Mouse (Mus musculus): ENCODE results near the gene Pkig. TPM values are rescaled to one million over a fixed set of nuclear protein-coding genes. Genes with fewer than 3 reads are reported as not detected.
"Not testable (repeated sequence)": the region's sequence is repeated elsewhere in the genome, so short reads cannot be mapped to it uniquely, and the experiment has no call there.

The Pkig gene
- polyA plus RNA-seq, 1 experiment from 2014 or later: 131 TPM

DNA sequence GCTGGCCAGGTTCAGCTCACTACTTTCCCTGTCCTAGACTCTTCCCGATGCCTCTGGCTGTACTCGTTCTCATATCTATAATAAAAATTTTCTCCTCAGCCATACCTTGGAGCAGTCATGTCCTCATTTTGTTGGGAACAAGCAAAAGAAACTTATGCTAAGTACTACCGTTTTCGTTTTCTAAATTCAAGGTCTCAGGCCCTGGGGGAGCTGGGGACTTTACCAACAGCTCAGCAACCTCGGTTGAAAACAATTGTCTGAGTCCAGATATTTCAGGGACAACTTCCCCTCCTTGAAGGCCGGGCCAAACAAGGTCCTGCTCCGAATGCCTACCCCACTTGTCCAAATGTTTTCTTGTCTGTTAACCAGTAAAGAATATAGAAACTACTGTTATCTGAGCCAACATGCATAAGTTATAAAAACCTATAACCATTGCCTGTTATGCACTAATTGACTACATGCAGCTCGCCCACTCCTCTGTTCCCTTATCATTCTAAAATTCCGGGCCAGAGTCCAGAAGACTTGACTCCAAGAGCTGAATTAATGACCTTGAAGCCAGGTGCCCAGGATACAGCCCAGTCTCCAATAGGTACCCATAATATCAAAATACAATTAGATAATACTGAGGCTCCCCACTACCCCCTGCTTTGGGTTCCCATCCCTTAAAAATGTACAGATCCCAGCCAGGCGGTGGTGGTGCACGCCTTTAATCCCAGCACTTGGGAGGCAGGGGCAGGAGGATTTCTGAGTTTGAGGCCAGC lies 12.3 kb upstream of the Pkig start:
- H3K9me3 ChIP-seq: peaks cover 8% of the 10 kb centered on the region
- peaks cover 20% of the 10 kb centered on the region for H3K4me1 ChIP-seq
- H3K27me3 ChIP-seq: no peaks in the 10 kb centered on the region
- no peak for ATAC-seq (ENCODE audit: low FRiP score, low read depth)
- 76% methylated on average over 11 of the region's 11 CpGs for WGBS
- no peak overlapping the region for H3K9ac ChIP-seq
- H3K27ac ChIP-seq: no peak overlapping the region; the same call in 1 of the 2 replicates
- H3K36me3 ChIP-seq: peaks cover 8% of the 10 kb centered on the region; the same call in 1 of the 2 replicates
- peak overlapping the region; percentile 67 for H3K4me2 ChIP-seq (replicated peaks)
- H3K4me3 ChIP-seq: no peak overlapping the region

DNA sequence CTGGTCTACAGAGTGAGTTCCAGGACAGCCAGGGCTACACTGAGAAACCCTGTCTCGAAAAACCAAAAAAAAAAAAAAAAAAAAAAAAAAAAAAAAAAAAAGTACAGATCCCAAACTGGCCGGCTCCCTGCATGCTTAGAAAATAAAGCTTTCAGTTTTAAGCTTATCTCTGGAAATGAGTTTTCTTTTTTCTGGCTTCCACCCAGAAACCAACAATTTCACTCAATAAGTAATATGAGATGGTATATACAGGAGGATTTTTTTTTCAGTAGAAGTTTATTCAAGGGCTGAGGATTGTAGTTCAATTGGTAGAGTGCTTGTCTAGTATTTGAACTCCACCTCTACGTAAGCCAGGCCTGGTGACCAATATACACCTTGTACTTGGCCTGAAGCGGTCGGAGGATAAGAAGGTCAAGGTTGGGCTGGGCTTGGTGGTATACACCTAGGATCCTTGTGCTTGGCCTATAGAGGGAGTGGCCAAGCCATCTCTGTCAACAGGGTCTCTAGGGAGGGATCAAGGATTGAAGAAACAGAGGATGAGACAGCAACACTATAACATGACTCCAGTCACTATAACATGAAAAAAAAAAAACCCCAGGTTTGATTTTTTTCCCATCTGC lies 11.6 kb upstream of the Pkig start:
- no peak overlapping the region for H3K4me3 ChIP-seq
- H3K36me3 ChIP-seq: peaks cover 5% of the 10 kb centered on the region; the same call in 1 of the 2 replicates
- H3K9me3 ChIP-seq: peaks cover 8% of the 10 kb centered on the region
- H3K4me1 ChIP-seq: peaks cover 20% of the 10 kb centered on the region
- WGBS: 87% methylated on average over 5 of the region's 5 CpGs
- H3K9ac ChIP-seq: no peak overlapping the region
- no peaks in the 10 kb centered on the region for H3K27me3 ChIP-seq
- ATAC-seq (ENCODE audit: low FRiP score, low read depth): no peak
- no peak overlapping the region for H3K4me2 ChIP-seq (replicated peaks)
- no peak overlapping the region for H3K27ac ChIP-seq

DNA sequence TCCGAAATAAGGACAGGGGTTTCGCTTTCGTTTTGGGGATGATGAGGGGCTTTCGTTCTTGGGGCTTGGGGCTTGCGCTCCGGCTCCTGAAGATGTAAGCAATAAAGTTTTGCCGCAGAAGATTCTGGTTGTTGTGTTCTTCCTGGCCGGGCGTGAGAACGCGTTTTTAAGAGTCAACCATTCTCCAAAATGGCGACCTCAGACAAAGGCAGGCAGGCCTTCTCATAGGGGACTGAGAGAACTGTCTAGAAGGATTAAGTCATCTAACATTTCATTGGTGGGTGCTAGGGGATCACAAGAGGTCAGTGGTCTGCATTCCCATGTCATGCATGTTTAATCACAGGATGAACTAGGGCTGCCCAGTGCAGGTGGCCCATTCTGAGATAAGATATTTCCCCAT lies 2.5 kb upstream of the Pkig start:
- peaks cover 14% of the 10 kb centered on the region for H3K4me1 ChIP-seq
- not testable (repeated sequence) for H3K27me3 ChIP-seq; H3K4me2 ChIP-seq (replicated peaks); H3K27ac ChIP-seq; H3K9ac ChIP-seq; H3K4me3 ChIP-seq; H3K36me3 ChIP-seq; H3K9me3 ChIP-seq; ATAC-seq (ENCODE audit: low FRiP score, low read depth)
- 95% methylated on average over 9 of the region's 12 CpGs for WGBS

DNA sequence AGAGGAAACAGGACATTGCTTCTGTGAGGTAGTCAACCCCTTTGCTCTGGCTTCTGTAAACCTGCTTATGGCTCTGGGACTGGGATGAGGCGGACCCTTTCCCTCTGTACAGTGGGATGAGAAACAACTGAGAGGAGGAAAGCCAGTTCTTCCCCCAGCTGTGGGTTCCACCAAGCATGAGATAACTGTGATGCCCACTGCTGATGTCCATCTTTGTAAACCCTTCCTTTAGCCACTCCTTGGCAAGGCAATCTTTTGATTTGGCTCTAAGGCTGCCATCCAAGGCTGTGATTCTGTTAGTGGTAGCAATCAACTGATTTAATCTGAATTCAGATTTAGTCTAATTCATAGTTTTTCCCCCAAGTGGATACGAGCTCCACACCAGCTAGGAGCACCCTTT lies 700 bp upstream of the Pkig start:
- no peak overlapping the region for H3K4me3 ChIP-seq
- no peak overlapping the region for H3K4me2 ChIP-seq (replicated peaks)
- ATAC-seq (ENCODE audit: low FRiP score, low read depth): no peak
- H3K36me3 ChIP-seq: no peaks in the 10 kb centered on the region
- WGBS: 81% methylated on average over 2 of the region's 2 CpGs
- H3K27me3 ChIP-seq: no peaks in the 10 kb centered on the region
- no peak overlapping the region for H3K9ac ChIP-seq
- no peak overlapping the region for H3K27ac ChIP-seq
- H3K9me3 ChIP-seq: no peaks in the 10 kb centered on the region
- peaks cover 29% of the 10 kb centered on the region for H3K4me1 ChIP-seq

DNA sequence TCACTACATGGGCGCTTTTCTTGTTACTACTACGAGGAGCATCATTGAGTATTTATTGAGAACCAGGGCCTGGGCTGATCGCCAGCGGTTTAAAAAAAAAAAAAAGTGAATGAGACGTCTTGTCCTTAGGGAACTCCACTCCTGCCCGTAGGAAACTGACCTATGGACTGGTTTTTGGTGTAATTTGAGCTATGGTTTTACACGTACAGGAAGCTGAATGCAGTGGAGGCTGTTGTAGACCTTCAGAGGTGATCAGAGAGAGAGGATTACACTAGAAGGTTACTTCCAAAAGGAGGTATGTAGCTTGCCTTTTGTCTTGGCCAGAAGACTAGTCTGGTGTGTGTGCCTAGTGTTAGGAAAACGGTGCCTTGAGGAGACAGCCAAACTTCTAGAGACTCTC lies 755 bp downstream of the Pkig start:
- no peaks in the 10 kb centered on the region for H3K9me3 ChIP-seq
- WGBS: under 1% methylated on average over 8 of the region's 8 CpGs
- H3K9ac ChIP-seq: peak overlapping the region; percentile 82; the same call in 1 of the 2 replicates
- peak overlapping the region; percentile 84 for H3K4me3 ChIP-seq
- ATAC-seq (ENCODE audit: low FRiP score, low read depth): no peak
- no peaks in the 10 kb centered on the region for H3K27me3 ChIP-seq
- H3K36me3 ChIP-seq: no peaks in the 10 kb centered on the region
- H3K4me2 ChIP-seq (replicated peaks): peak overlapping the region; percentile 59
- H3K27ac ChIP-seq: peak overlapping the region; percentile 69; the same call in 1 of the 2 replicates
- H3K4me1 ChIP-seq: peaks cover 30% of the 10 kb centered on the region

DNA sequence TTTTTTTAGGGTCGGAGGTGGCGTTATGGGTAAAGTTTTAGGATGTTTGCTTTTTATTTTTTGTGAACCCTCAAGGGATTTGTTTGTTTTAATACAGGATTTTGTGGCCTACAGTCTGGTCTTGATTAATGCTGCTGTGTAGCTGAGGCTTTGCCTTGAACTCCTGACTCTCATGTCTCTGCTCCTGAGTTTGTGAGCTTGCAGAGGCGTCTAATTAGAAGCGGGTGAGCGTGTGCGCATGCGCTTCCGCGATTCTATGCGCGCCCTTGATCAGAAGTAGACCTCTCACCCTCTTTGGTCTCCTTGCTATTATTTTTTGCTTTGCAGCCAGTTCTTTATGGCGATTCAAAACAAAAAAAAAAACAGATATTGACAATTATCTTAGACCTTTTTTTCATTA lies 1.2 kb downstream of the Pkig start:
- ATAC-seq (ENCODE audit: low FRiP score, low read depth): no peak
- WGBS: 73% methylated on average over 12 of the region's 12 CpGs
- no peaks in the 10 kb centered on the region for H3K9me3 ChIP-seq
- peak overlapping the region; percentile 84 for H3K4me3 ChIP-seq
- H3K4me1 ChIP-seq: peaks cover 30% of the 10 kb centered on the region
- no peaks in the 10 kb centered on the region; the same call in 1 of the 2 replicates for H3K36me3 ChIP-seq
- 0 out of 2 replicates have a peak overlapping the region, but pooled peaks have one; percentile 82 for H3K9ac ChIP-seq
- no peaks in the 10 kb centered on the region for H3K27me3 ChIP-seq
- H3K27ac ChIP-seq: peak overlapping the region; percentile 45; the same call in 1 of the 2 replicates
- peak overlapping the region; percentile 59 for H3K4me2 ChIP-seq (replicated peaks)

DNA sequence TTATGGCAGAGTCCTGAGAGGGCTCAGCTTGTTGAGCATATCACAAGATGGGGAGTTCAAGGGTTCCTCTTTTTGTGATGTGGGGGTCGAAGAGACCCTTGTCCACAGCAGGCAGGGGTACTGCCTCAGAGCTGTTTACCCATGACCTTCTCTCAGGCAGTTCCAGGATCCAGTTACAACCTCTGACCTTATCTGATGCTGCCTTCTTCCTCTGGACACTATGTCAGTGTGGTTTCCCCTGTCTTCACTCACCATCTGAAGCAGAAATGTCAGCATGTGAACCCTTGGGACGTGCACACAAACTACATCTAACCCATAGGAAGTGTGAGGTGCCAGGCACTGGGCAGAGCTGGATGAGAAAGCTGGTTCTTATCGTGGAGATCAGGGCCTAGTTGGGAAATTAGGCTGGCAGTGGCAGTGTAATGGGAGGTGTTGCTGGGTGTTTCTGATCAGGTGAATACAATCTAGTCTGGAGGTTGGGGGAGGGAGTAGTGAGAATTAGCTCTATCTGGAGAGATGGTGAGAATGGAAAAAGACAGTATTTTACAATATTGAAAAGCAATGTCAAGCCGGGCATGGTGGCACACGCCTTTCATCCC lies 2.0 kb downstream of the Pkig start:
- no peaks in the 10 kb centered on the region for H3K9me3 ChIP-seq
- 84% methylated on average over 5 of the region's 5 CpGs for WGBS
- no peaks in the 10 kb centered on the region for H3K27me3 ChIP-seq
- H3K4me3 ChIP-seq: no peak overlapping the region
- no peak for ATAC-seq (ENCODE audit: low FRiP score, low read depth)
- no peak overlapping the region for H3K27ac ChIP-seq
- no peak overlapping the region for H3K9ac ChIP-seq
- H3K4me2 ChIP-seq (replicated peaks): no peak overlapping the region
- no peaks in the 10 kb centered on the region; the same call in 1 of the 2 replicates for H3K36me3 ChIP-seq
- H3K4me1 ChIP-seq: peaks cover 30% of the 10 kb centered on the region

DNA sequence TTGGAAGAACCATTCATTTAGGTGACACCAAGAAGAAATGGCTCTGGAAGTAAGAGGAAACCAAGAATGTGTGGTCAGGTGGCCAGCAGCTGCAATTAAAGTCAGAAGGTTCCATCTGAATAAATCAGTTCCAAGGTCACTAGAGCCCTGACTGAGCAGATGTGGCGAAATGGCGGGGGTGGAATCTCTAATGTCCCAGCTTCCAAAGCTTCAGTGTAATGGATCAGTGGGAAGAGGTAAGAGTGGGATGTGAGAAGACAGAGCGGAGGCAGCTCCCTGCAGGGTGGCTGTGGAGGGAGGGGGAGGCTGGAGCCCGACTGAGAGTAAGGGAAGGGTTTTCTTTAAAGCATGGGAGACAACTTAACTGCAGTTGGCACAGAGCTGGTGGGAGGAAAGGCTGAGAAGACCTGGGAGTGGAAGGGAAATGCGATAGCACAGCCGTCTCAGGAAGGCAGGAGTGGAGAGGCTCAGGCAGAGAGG lies 3.2 kb downstream of the Pkig start:
- ATAC-seq (ENCODE audit: low FRiP score, low read depth): no peak
- no peaks in the 10 kb centered on the region for H3K9me3 ChIP-seq
- H3K4me1 ChIP-seq: peaks cover 30% of the 10 kb centered on the region
- no peak overlapping the region for H3K4me3 ChIP-seq
- no peaks in the 10 kb centered on the region for H3K27me3 ChIP-seq
- H3K9ac ChIP-seq: no peak overlapping the region
- H3K36me3 ChIP-seq: no peaks in the 10 kb centered on the region; the same call in 1 of the 2 replicates
- WGBS: 48% methylated on average over 6 of the region's 6 CpGs
- no peak overlapping the region for H3K27ac ChIP-seq
- no peak overlapping the region for H3K4me2 ChIP-seq (replicated peaks)

DNA sequence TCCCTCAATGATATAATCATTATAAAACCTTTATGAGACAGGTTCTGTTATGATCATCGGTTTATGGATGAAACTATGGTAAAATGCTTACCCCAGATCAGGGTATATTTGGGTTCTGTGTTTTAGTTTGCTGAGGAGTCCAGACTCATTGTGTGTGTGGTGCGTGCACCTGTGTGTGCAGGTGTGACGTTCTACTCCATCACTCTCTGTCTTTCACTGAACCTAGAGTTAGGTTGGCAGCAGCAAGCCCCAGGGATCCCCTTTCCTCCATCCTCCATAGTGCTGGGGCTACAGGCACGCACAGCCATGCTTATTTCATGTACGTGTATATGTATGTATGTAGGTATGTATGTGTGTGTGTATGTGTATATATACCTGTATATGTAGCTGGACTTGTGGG lies 3.9 kb downstream of the Pkig start:
- Histone ChIP-seq H3K9me3 (no peaks in the 10 kb centered on the region), H3K36me3 (no peaks in the 10 kb centered on the region; the same call in 1 of the 2 replicates), H3K27ac (no peak overlapping the region), H3K27me3 (no peaks in the 10 kb centered on the region), H3K9ac (no peak overlapping the region), H3K4me2 (replicated peaks) (no peak overlapping the region), H3K4me1 (peaks cover 33% of the 10 kb centered on the region), H3K4me3 (no peak overlapping the region)
- no peak for ATAC-seq (ENCODE audit: low FRiP score, low read depth)
- 94% methylated on average over 5 of the region's 5 CpGs for WGBS

DNA sequence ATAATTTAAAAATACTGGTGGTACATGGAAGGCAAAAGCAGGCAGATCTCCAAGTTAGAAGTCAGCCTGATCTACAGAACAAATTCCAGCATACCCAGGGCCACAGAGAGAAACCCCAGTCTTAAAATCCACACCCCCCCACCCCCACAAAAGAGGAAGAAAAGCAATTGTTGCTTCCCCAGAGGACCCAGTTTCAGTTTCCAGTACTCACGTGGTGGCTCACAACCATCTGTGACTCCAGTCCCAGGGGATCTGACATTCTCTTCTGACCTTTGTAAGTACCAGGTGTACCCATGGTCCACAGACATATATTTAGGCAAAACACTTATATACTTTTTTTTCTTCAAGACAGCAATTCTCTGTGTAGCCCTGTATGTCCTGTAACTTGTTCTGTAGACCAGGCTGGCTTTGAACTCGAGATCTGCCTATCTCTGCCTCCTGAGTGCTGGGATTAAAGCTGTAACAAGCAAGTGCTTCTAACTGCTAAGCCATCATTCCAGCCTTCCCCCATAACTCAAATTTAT lies 4.6 kb downstream of the Pkig start:
- Histone ChIP-seq H3K27ac (no peak overlapping the region), H3K4me2 (replicated peaks) (no peak overlapping the region), H3K36me3 (no peaks in the 10 kb centered on the region; the same call in 1 of the 2 replicates), H3K27me3 (no peaks in the 10 kb centered on the region), H3K9ac (no peak overlapping the region), H3K4me3 (no peak overlapping the region), H3K4me1 (peaks cover 33% of the 10 kb centered on the region), H3K9me3 (no peaks in the 10 kb centered on the region)
- no peak for ATAC-seq (ENCODE audit: low FRiP score, low read depth)
- WGBS: 69% methylated on average over 2 of the region's 2 CpGs

DNA sequence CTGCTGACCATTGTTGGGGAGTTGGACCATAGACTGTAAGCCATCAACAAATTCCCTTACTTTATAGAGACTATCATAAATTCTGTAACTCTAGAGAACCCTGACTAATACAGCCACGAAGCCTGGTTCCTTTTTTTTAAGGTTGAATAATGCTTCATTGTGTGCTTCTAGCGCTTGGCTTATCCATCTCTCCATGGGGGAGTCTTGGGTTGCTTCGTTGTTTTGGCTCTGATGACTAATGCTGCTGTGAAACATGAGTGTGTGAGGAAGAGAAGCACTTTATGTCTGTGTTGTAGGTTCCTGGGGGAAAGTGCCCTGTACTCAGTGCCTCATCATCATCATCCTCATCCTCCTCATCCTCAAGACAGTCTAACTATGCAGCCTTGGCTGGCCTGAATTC lies 5.7 kb downstream of the Pkig start:
- 68% methylated on average over 3 of the region's 3 CpGs for WGBS
- ATAC-seq (ENCODE audit: low FRiP score, low read depth): no peak
- Histone ChIP-seq H3K4me3 (no peak overlapping the region), H3K4me1 (peaks cover 30% of the 10 kb centered on the region), H3K9ac (no peak overlapping the region), H3K36me3 (no peaks in the 10 kb centered on the region; the same call in 1 of the 2 replicates), H3K27ac (no peak overlapping the region), H3K4me2 (replicated peaks) (no peak overlapping the region), H3K27me3 (no peaks in the 10 kb centered on the region), H3K9me3 (no peaks in the 10 kb centered on the region)

DNA sequence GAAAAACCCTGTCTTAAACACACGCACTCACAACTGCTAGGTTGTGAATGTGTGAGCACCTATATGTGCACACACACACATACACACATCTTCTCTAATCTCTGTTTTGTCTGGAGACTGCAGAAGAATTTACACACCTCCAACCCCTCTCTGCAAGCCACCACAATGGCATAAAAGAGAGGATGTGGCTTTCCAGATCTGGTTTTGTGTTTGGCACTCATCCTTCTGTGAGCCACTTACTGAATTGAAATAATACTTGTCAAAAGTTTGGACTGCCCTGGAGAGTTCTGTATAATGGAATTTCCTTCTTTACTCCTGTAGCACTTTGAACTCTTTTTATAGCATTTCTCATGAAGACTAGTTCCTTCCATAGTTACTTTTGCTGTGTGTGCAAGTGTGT lies 8.9 kb downstream of the Pkig start:
- Histone ChIP-seq H3K4me1 (peaks cover 8% of the 10 kb centered on the region; the same call in 1 of the 2 replicates), H3K4me3 (no peak overlapping the region), H3K27me3 (no peaks in the 10 kb centered on the region), H3K27ac (no peak overlapping the region), H3K4me2 (replicated peaks) (no peak overlapping the region), H3K9me3 (no peaks in the 10 kb centered on the region), H3K9ac (no peak overlapping the region), H3K36me3 (no peaks in the 10 kb centered on the region; the same call in 1 of the 2 replicates)
- ATAC-seq (ENCODE audit: low FRiP score, low read depth): no peak
- WGBS: 90% methylated on average over 1 of the region's 1 CpGs

Measured in limb, embryonic 13.5 days (tissue).